ENCODE assay signal across 9 mouse cellular contexts in genomic region chr6:39295727-39296411, GRCm38 (mm10).
DNase-seq lines count a peak whose midpoint lies in the region; ATAC-seq and TF ChIP-seq lines count a peak whose summit lies in the region.
"Had no signal": no experiment of that assay in that cellular context is flagged by ENCODE, and none has a peak within 500 bp of the region (broad histone marks: within the 10 kb centered on the region; RNA-seq: fewer than 3 reads in every experiment).

No protein-coding gene starts in this region.

- peak; percentile 76 for DNase-seq in lung, postnatal 0 days (ENCODE audit: low spot score)
- no peak for DNase-seq in lung, adult 2 months
- no peak for DNase-seq in embryonic facial prominence, embryonic 14.5 days (ENCODE audit: low spot score)
- peak; percentile 34 to 51 for DNase-seq in kidney, postnatal 25 days
- DNase-seq in B cell, adult 2 months, result no peak
- DNase-seq in right cerebral cortex, postnatal 14 days, result no peak
- DNase-seq: cerebellum, postnatal 10 days had no signal

- H3K27ac ChIP-seq in lung, postnatal 0 days (ENCODE audit: low read length), result no peak overlapping the region
- H3K27ac ChIP-seq in embryonic facial prominence, embryonic 14.5 days (replicated peaks; ENCODE audit: low read depth, low read length), result no peak overlapping the region
- no peak overlapping the region for H3K27ac ChIP-seq in stomach, embryonic 16.5 days (ENCODE audit: low read length)

- no peaks in the 10 kb centered on the region for H3K4me1 ChIP-seq in lung, postnatal 0 days (ENCODE audit: insufficient read depth, low read depth, low read length)
- H3K4me1 ChIP-seq in lung, adult 2 months (ENCODE audit: control insufficient read depth, insufficient read depth, low read length), result no peaks in the 10 kb centered on the region
- no peaks in the 10 kb centered on the region for H3K4me1 ChIP-seq in embryonic facial prominence, embryonic 14.5 days (ENCODE audit: control insufficient read depth, insufficient read depth, low read length)
- H3K4me1 ChIP-seq in stomach, embryonic 16.5 days (ENCODE audit: control insufficient read depth, insufficient read depth, low read length), result peaks cover 8% of the 10 kb centered on the region

- TF ChIP-seq EP300 in lung, postnatal 0 days (IDR thresholded peaks at IDR 0.05), result no peak

- H3K4me2 ChIP-seq in lung, postnatal 0 days (replicated peaks; ENCODE audit: low read depth, low read length), result no peak overlapping the region
- 0 out of 2 replicates have a peak overlapping the region, but pooled peaks have one; percentile 4 for H3K4me2 ChIP-seq in embryonic facial prominence, embryonic 14.5 days (ENCODE audit: low read depth, low read length)
- peak overlapping the region; percentile 33 for H3K4me2 ChIP-seq in stomach, embryonic 16.5 days (ENCODE audit: low read depth, low read length)

- H3K9ac ChIP-seq in lung, postnatal 0 days (replicated peaks; ENCODE audit: low read depth), result no peak overlapping the region
- H3K9ac ChIP-seq in embryonic facial prominence, embryonic 14.5 days (ENCODE audit: low read depth, low read length), result no peak overlapping the region
- H3K9ac ChIP-seq in stomach, embryonic 16.5 days (ENCODE audit: low read length), result peak overlapping the region; percentile 11; the same call in 1 of the 2 replicates

- peak; percentile 70 for ATAC-seq in lung, postnatal 0 days
- ATAC-seq in embryonic facial prominence, embryonic 14.5 days (ENCODE audit: low read depth), result no peak
- no peak for ATAC-seq in stomach, embryonic 16.5 days (ENCODE audit: insufficient read depth, low FRiP score)
- ATAC-seq in megakaryocyte-erythroid progenitor cell, adult 5-6 weeks (replicated peaks; ENCODE audit: low FRiP score, low TSS enrichment, poor library complexity, severe bottlenecking), result no peak

- WGBS in lung, postnatal 0 days, result 26% methylated on average over 14 of the region's 14 CpGs
- 27% methylated on average over 14 of the region's 14 CpGs for WGBS in lung, adult 2 months
- WGBS in embryonic facial prominence, embryonic 14.5 days, result 44% methylated on average over 14 of the region's 14 CpGs
- 15% methylated on average over 14 of the region's 14 CpGs for WGBS in stomach, embryonic 16.5 days

- H3K4me3 ChIP-seq in lung, postnatal 0 days (ENCODE audit: low read depth, low read length), result no peak overlapping the region
- H3K4me3 ChIP-seq in lung, adult 2 months (replicated peaks; ENCODE audit: extremely low read depth, low read depth, low read length), result no peak overlapping the region
- no peak overlapping the region for H3K4me3 ChIP-seq in embryonic facial prominence, embryonic 14.5 days (ENCODE audit: low read depth, low read length)
- H3K4me3 ChIP-seq in stomach, embryonic 16.5 days (replicated peaks; ENCODE audit: low read length), result peak overlapping the region; percentile 5

- no peak for TF ChIP-seq CTCF in lung, postnatal 0 days (IDR thresholded peaks at IDR 0.05)
- TF ChIP-seq CTCF in lung, adult 2 months (IDR thresholded peaks at IDR 0.05; ENCODE audit: insufficient read depth, low read length), result no peak

- TF ChIP-seq POLR2A in lung, adult 2 months (IDR thresholded peaks at IDR 0.05; ENCODE audit: borderline replicate concordance, extremely low read depth, low read depth, low read length), result no peak

- H3K36me3 ChIP-seq in lung, postnatal 0 days (ENCODE audit: insufficient read depth, low read length), result no peaks in the 10 kb centered on the region
- H3K36me3 ChIP-seq in embryonic facial prominence, embryonic 14.5 days (ENCODE audit: control insufficient read depth, insufficient read depth, low read length), result no peaks in the 10 kb centered on the region
- no peaks in the 10 kb centered on the region for H3K36me3 ChIP-seq in stomach, embryonic 16.5 days (ENCODE audit: control insufficient read depth, insufficient read depth, low read length)

- H3K27me3 ChIP-seq in lung, postnatal 0 days (replicated peaks; ENCODE audit: insufficient read depth, low read length), result no peaks in the 10 kb centered on the region
- no peaks in the 10 kb centered on the region for H3K27me3 ChIP-seq in embryonic facial prominence, embryonic 14.5 days (replicated peaks; ENCODE audit: control insufficient read depth, insufficient read depth, low read length)
- no peaks in the 10 kb centered on the region for H3K27me3 ChIP-seq in stomach, embryonic 16.5 days (ENCODE audit: control insufficient read depth, insufficient read depth, low read length)

- no peaks in the 10 kb centered on the region for H3K9me3 ChIP-seq in lung, postnatal 0 days (ENCODE audit: low read length)
- no peaks in the 10 kb centered on the region for H3K9me3 ChIP-seq in embryonic facial prominence, embryonic 14.5 days (ENCODE audit: control insufficient read depth, low read length)
- no peaks in the 10 kb centered on the region for H3K9me3 ChIP-seq in stomach, embryonic 16.5 days (replicated peaks; ENCODE audit: control insufficient read depth, low read length)

Comparison
In these comparisons a context has a peak if more than half of its experiments do, and no peak if none do; other contexts are left out.
1. DNase-seq: peak in lung, postnatal 0 days (single experiment) and kidney, postnatal 25 days (2 of 2); none in lung, adult 2 months (single experiment), embryonic facial prominence, embryonic 14.5 days (single experiment), B cell, adult 2 months (0 of 2) and right cerebral cortex, postnatal 14 days (single experiment).